Mouse (Mus musculus) midbrain, embryonic 14.5 days (tissue): ENCODE measurements around the gene Nid2. TPM values are rescaled to one million over a fixed set of nuclear protein-coding genes. Genes with fewer than 3 reads are reported as not detected.

Experiments used
- ATAC-seq: fragments of 200-750 bp; cut with Nextera tagmentation; 2 replicates; pipeline ENCODE4 v1.8.0; 2017; ENCODE audit warnings: moderate number of reproducible peaks, moderate library complexity; ENCODE audit not compliant: low FRiP score, low TSS enrichment
- DNase-seq: peaks from one replicate; pipeline ENCODE4 v3.0.0-alpha.2; 2015
- H3K27ac ChIP-seq: fragments of 300-500 bp; sonication (generic); replicated peaks from 2 replicates; pipeline ENCODE4 v1.5.1; 2014; ENCODE audit warnings: mild to moderate bottlenecking, low read depth, low read length, moderate library complexity
- H3K27me3 ChIP-seq: fragments of 300-500 bp; sonication (generic); 2 replicates; pipeline ENCODE4 v1.6.1; 2014; ENCODE audit warnings: low read length, control low read depth, mixed read lengths; ENCODE audit not compliant: control insufficient read depth, insufficient read depth
- H3K36me3 ChIP-seq: fragments of 300-500 bp; sonication (generic); 2 replicates; pipeline ENCODE4 v1.6.1; 2014; ENCODE audit warnings: low read length, control low read depth; ENCODE audit not compliant: control insufficient read depth, insufficient read depth
- H3K4me1 ChIP-seq: fragments of 300-500 bp; sonication (generic); 2 replicates; pipeline ENCODE4 v1.6.1; 2014; ENCODE audit warnings: mild to moderate bottlenecking, antibody characterized with exemption, low read length, control low read depth; ENCODE audit not compliant: control insufficient read depth, insufficient read depth
- H3K4me2 ChIP-seq: fragments of 300-500 bp; sonication (generic); 2 replicates; pipeline ENCODE4 v1.6.1; 2014; ENCODE audit warnings: mild to moderate bottlenecking, low read length, moderate library complexity
- H3K4me3 ChIP-seq: fragments of 300-500 bp; sonication (generic); replicated peaks from 2 replicates; pipeline ENCODE4 v1.5.1; 2014; ENCODE audit warnings: low read depth, low read length
- H3K9ac ChIP-seq: fragments of 300-500 bp; sonication (generic); replicated peaks from 2 replicates; pipeline ENCODE4 v1.6.1; 2014; ENCODE audit warnings: mild to moderate bottlenecking, low read length, moderate library complexity
- H3K9me3 ChIP-seq: fragments of 300-500 bp; sonication (generic); 2 replicates; pipeline ENCODE4 v1.6.1; 2016; ENCODE audit warnings: low read length, control low read depth, mixed read lengths; ENCODE audit not compliant: control insufficient read depth
- WGBS: fragments of 180-500 bp; shearing (Covaris S2); extraction: QIAGEN DNeasy Blood & Tissue Kit; methylation state at CpG from one replicate; pipeline ENCODE4 v1.1.7; 2014; 5-methylcytosine and 5-hydroxymethylcytosine counted together
- polyA plus RNA-seq: library from polyadenylated mRNA; unstranded; fragments of >200 nt; fragmentation: Nextera tagmentation; extraction: Ambion mirVana; gene quantifications from 2 replicates; pipeline ENCODE4 v1.2.1, GENCODE M21; 2014

Nid2 gene
- polyA plus RNA-seq, 1 experiment from 2014 or later, result 48.3 TPM

- Histone ChIP-seq H3K4me2 (no peak overlapping the region), H3K27me3 (no peaks in the 10 kb centered on the region), H3K27ac (no peak overlapping the region), H3K36me3 (no peaks in the 10 kb centered on the region), H3K9me3 (no peaks in the 10 kb centered on the region), H3K9ac (no peak overlapping the region), H3K4me3 (no peak overlapping the region), H3K4me1 (peaks cover 7% of the 10 kb centered on the region; the same call in 1 of the 2 replicates)
- no peak for ATAC-seq
- 76% methylated on average over 3 of the region's 3 CpGs for WGBS
- no peak for DNase-seq
Measured at GRCm38 (mm10) chr14:19713067-19713466, 38.0 kb upstream of the Nid2 start.

GRCm38 (mm10) chr14:19719077-19719476 lies 32.0 kb upstream of the Nid2 start:
- ATAC-seq (no peak), DNase-seq (peak; percentile 30)
- Histone ChIP-seq H3K27ac (no peak overlapping the region), H3K9ac (no peak overlapping the region), H3K9me3 (no peaks in the 10 kb centered on the region), H3K4me2 (no peak overlapping the region), H3K27me3 (no peaks in the 10 kb centered on the region), H3K4me1 (no peaks in the 10 kb centered on the region), H3K4me3 (no peak overlapping the region), H3K36me3 (no peaks in the 10 kb centered on the region)
- 10% methylated on average over 3 of the region's 3 CpGs for WGBS

GRCm38 (mm10) chr14:19720044-19720611 lies 30.9 kb upstream of the Nid2 start:
- no peak for ATAC-seq
- DNase-seq, result peak; percentile 53
- Histone ChIP-seq H3K4me3 (no peak overlapping the region), H3K27ac (no peak overlapping the region), H3K4me1 (no peaks in the 10 kb centered on the region), H3K9me3 (no peaks in the 10 kb centered on the region), H3K27me3 (no peaks in the 10 kb centered on the region), H3K9ac (no peak overlapping the region), H3K36me3 (no peaks in the 10 kb centered on the region), H3K4me2 (no peak overlapping the region)
- 43% methylated on average over 2 of the region's 2 CpGs for WGBS

- WGBS, result 83% methylated on average over 5 of the region's 5 CpGs
- Histone ChIP-seq H3K4me2 (no peak overlapping the region), H3K27ac (no peak overlapping the region), H3K9ac (no peak overlapping the region), H3K4me1 (no peaks in the 10 kb centered on the region), H3K4me3 (no peak overlapping the region), H3K9me3 (no peaks in the 10 kb centered on the region), H3K27me3 (no peaks in the 10 kb centered on the region), H3K36me3 (no peaks in the 10 kb centered on the region)
- ATAC-seq, result no peak
- no peak for DNase-seq
Measured at GRCm38 (mm10) chr14:19728278-19728677, 22.8 kb upstream of the Nid2 start.

- no peaks in the 10 kb centered on the region for H3K4me1 ChIP-seq
- H3K9ac ChIP-seq, result no peak overlapping the region
- H3K27ac ChIP-seq, result no peak overlapping the region
- WGBS, result 89% methylated on average over 7 of the region's 7 CpGs
- no peaks in the 10 kb centered on the region for H3K27me3 ChIP-seq
- H3K9me3 ChIP-seq, result no peaks in the 10 kb centered on the region
- no peak overlapping the region for H3K4me3 ChIP-seq
- no peak overlapping the region for H3K4me2 ChIP-seq
- DNase-seq, result no peak
- H3K36me3 ChIP-seq, result no peaks in the 10 kb centered on the region
- no peak for ATAC-seq
Measured at GRCm38 (mm10) chr14:19728737-19729136, 22.3 kb upstream of the Nid2 start.

GRCm38 (mm10) chr14:19732097-19732496 lies 19.0 kb upstream of the Nid2 start:
- Histone ChIP-seq H3K36me3 (no peaks in the 10 kb centered on the region), H3K4me1 (0 out of 2 replicates have a peak, but pooled peaks cover 4% of the 10 kb centered on the region), H3K27ac (no peak overlapping the region), H3K4me2 (no peak overlapping the region), H3K27me3 (no peaks in the 10 kb centered on the region), H3K4me3 (no peak overlapping the region), H3K9ac (no peak overlapping the region), H3K9me3 (no peaks in the 10 kb centered on the region)
- ATAC-seq (no peak), DNase-seq (no peak)
- 83% methylated on average over 2 of the region's 2 CpGs for whole genome bisulfite sequencing

GRCm38 (mm10) chr14:19733490-19734282 lies 17.4 kb upstream of the Nid2 start:
- H3K9ac ChIP-seq, result no peak overlapping the region
- H3K36me3 ChIP-seq, result no peaks in the 10 kb centered on the region
- H3K27me3 ChIP-seq, result no peaks in the 10 kb centered on the region
- 60% methylated on average over 4 of the region's 4 CpGs for WGBS
- H3K4me3 ChIP-seq, result no peak overlapping the region
- H3K4me2 ChIP-seq, result no peak overlapping the region
- H3K9me3 ChIP-seq, result no peaks in the 10 kb centered on the region
- no peak overlapping the region for H3K27ac ChIP-seq
- DNase-seq (peak; percentile 34), ATAC-seq (no peak)
- H3K4me1 ChIP-seq, result peaks cover 7% of the 10 kb centered on the region; the same call in 1 of the 2 replicates

GRCm38 (mm10) chr14:19735303-19735702 lies 15.8 kb upstream of the Nid2 start:
- Histone ChIP-seq H3K27ac (0 out of 2 replicates have a peak overlapping the region, but pooled peaks have one; percentile 37), H3K36me3 (no peaks in the 10 kb centered on the region), H3K9ac (0 out of 2 replicates have a peak overlapping the region, but pooled peaks have one; percentile 23), H3K4me3 (no peak overlapping the region), H3K9me3 (no peaks in the 10 kb centered on the region), H3K4me1 (peaks cover 7% of the 10 kb centered on the region; the same call in 1 of the 2 replicates), H3K4me2 (no peak overlapping the region), H3K27me3 (no peaks in the 10 kb centered on the region)
- ATAC-seq (no peak), DNase-seq (peak; percentile 35)
- WGBS, result 16% methylated on average over 6 of the region's 6 CpGs

GRCm38 (mm10) chr14:19737568-19737967 lies 13.5 kb upstream of the Nid2 start:
- Histone ChIP-seq H3K4me1 (peaks cover 7% of the 10 kb centered on the region; the same call in 1 of the 2 replicates), H3K9me3 (no peaks in the 10 kb centered on the region), H3K9ac (no peak overlapping the region), H3K27ac (no peak overlapping the region), H3K4me3 (no peak overlapping the region), H3K4me2 (no peak overlapping the region), H3K27me3 (no peaks in the 10 kb centered on the region), H3K36me3 (no peaks in the 10 kb centered on the region)
- ATAC-seq (no peak), DNase-seq (no peak)
